Mouse (Mus musculus) retina, postnatal 1 day (tissue): ENCODE data around the gene Gpr39.
"Not testable (repeated sequence)": the region's sequence is repeated elsewhere in the genome, so short reads cannot be mapped to it uniquely, and the experiment has no call there.

Experiments
- DNase-seq: peaks from one replicate; pipeline ENCODE4 v3.0.0-alpha.2; 2012

Gpr39 gene

DNA sequence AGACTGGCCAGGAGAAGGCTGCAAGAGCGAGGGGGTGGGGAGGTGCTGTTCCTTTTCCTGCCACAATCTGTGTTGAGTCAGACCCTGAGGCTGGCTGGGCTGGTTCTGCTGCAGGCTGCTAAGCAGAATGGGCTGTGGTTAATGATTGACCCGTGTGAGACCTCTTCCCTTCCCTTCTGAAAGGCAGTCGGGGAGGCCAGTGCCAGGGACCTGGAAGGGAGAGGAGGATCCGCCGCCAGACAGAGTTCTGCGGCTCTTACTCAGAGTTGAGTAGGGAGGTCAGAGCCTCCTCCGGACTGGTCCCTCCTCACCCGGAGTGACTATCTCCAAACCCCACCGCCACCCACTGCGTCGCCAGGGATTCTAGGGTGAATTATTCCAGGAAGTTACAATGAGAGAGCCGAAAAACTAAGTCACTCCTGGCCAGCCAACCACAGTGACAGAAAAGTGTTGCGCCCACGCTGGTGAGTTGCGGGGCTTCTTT is at the start of gene Gpr39:
Gene Gpr39 (plus strand): TSS at position 206 of the 484 bp plus-strand sequence.
- no peak for DNase-seq

DNA sequence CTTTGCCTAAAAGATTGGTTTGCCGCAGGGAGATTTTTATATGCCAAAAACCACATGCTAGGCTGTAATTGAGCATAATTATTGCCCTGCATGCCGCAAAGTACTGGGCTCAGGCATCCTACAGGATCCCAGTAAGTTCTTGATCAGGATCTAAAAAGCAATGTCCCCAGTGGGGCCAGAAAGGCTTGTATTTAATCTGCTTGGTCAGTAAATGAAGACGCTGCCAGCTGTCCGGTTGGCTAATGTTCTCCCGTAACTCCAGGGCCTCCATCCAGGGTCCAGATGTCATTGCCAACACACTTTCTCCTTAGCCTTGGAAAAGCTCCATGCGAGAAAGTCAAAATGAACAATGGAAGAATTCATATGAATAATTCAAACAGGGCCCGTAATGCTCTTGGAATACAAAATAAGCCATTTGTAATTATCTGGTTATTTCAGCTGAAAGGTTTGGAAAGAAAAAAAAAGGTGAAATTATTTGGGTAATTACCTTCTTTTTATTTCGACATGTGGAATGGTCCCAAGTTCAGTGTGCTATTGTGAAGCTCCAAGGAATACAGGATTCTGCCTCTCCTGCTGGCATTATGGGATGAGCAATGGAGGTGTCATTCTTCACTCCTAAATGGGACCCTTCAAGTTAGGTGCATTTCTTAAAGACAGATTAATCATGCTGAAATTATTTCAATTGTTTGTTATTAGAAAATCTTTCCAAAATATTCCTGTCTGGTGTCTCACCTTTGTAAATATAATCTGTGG is 37.1 kb upstream of the Gpr39 start:
- no peak for DNase-seq

GRCm38 (mm10) chr1:125643643-125644042 is 33.2 kb upstream of the Gpr39 start:
- no peak for DNase-seq

- DNase-seq = not testable (repeated sequence)
Measured at GRCm38 (mm10) chr1:125646816-125647215, 30.0 kb upstream of the Gpr39 start.

- DNase-seq = no peak
Measured at GRCm38 (mm10) chr1:125648011-125648410, 28.8 kb upstream of the Gpr39 start.

GRCm38 (mm10) chr1:125649056-125649455 is 27.7 kb upstream of the Gpr39 start:
- no peak for DNase-seq

- no peak for DNase-seq
Measured at GRCm38 (mm10) chr1:125652836-125653594, 23.8 kb upstream of the Gpr39 start.

GRCm38 (mm10) chr1:125657416-125657815 is 19.4 kb upstream of the Gpr39 start:
- no peak for DNase-seq

DNA sequence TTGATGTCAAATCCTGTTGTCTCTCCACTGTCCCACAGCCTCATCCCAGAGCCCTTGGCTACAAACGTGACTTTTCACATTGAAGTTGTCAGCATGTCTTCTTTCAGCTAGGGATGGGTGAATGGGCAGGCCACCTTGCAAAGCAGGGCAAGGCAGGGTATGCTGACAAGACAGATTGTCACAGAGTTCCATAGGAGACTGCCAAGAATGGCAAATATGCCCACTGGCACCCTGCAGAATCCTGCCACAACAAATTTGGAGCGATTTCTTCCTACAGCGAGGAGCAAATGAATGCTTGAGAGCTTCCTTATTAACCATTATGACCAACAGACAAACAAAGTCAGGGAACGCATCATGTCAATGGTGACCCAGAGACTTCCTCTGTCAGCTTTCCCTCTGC is 16.6 kb upstream of the Gpr39 start:
- DNase-seq = peak; percentile 39

DNA sequence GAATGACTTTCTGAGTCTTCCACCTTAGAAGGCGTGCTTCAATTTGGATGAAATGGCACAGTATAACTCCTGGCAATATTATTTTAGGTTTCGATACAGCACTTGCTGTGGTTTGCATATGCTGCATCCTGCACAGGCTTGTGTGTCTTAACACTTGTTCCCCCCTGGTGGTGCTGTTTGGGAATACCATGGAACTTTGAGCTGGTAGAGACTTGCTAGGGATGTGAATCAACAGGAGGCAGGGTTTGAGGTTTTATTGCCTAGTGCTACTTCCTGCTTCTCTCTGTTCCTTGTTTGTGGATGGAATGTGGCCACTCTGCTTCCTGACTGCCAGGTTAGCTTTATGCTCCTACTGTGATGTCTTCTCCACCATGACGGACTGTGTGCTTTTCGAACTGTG is 15.9 kb upstream of the Gpr39 start:
- DNase-seq = no peak

- no peak for DNase-seq
Measured at GRCm38 (mm10) chr1:125662058-125662457, 14.7 kb upstream of the Gpr39 start.

DNA sequence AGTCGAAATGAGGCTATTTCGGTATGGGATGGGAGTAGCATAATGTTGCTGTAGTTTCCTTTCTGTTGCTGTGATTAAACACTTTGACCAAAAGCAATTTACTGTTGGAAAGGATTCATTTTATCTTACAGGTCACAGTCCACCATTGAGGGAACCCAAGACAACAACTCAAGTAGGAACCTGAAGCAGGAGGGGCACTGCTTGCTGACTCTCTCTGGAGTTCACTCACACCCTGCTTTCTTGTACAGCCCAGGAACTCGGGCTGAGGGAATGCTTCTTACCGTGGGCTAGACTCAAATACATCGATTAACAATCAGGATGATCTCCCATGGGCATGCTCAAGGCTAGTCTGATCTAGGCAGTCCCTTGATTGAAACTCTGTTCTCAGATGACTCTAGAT is 14.1 kb upstream of the Gpr39 start:
- no peak for DNase-seq

DNA sequence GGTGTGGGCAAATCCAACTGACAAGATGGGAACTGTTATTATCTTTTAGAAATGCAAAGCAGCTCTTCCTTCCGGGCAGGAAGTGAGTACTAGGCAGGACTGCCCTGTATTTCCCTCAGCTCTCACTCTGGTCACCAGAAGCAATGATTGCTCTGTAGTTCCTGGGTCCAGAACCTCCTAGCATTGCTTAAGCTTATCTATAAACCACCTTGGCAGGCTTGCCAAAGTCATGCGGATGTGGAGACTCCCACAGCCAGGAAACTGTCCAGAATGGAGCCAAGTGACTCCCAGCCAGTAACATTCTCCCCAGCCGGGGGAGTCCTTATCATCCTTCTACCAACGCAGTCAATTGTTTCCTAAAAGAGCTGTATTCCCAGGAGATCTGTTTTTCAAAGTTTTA is 13.7 kb upstream of the Gpr39 start:
- no peak for DNase-seq

DNA sequence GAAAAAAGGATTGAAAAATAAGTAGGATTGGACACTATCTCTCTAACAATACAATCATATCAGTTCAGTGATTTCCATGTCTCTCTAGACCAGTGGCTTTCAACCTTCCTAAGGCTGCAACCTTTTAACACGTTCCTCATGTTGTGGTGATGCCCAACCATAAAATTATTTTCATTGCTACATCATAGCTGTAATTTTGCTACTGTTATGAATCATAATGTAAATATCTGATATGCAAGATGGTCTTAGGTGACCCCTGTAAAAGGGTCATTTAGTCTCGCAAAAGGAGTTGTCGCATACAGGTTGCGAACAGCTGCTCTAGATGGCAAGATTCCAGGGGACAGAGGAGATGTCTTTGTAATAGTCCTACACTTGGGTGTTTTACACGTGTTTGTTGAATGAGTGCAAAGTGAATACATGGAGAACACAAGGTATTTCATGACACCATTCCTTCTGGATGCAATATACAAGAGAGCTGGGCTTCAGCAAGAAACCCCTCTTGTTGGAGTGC is 11.6 kb upstream of the Gpr39 start:
- DNase-seq = no peak

- DNase-seq = no peak
Measured at GRCm38 (mm10) chr1:125669035-125669434, 7.8 kb upstream of the Gpr39 start.

- DNase-seq = no peak
Measured at GRCm38 (mm10) chr1:125675186-125675585, 1.6 kb upstream of the Gpr39 start.

DNA sequence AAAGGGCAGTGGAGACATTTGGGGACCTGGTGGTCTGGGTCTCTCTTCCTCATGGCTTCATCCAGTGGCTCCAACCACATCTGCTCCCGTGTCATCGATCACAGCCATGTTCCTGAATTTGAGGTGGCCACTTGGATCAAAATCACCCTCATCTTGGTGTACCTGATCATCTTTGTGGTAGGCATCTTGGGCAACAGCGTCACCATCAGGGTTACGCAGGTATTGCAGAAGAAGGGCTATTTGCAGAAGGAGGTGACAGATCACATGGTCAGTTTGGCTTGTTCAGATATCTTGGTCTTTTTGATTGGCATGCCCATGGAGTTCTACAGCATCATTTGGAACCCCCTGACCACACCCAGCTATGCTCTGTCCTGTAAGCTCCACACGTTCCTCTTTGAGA is 491 bp downstream of the Gpr39 start:
- DNase-seq = no peak

DNA sequence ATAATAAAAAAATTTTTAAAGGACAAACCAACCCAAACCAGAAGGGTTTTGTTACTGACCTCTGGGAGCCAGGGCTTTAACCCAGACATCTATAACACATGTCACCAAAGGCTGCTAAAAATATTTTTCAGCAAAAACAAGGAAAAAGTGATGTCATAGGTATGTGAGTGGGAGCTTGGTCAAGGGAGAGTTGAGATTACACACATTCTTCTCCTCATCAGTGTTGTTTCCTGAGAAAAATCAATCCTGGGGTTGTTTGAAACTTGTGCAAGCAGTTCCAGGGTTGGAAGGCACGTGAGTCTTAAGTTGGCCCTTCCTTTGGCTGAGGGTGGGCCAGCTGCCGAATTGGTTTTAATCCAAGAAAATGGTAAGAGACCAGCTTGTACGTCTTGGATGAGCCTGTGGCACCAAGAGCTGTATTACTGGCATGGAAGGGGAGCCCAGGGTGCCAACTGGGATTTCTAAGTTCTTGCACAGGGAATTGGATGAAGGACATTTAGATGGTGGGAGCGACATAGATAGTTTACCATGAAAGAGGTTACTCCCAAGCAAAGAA is 2.8 kb downstream of the Gpr39 start:
- DNase-seq = no peak

- DNase-seq = no peak
Measured at GRCm38 (mm10) chr1:125684423-125684822, 7.6 kb downstream of the Gpr39 start.

DNA sequence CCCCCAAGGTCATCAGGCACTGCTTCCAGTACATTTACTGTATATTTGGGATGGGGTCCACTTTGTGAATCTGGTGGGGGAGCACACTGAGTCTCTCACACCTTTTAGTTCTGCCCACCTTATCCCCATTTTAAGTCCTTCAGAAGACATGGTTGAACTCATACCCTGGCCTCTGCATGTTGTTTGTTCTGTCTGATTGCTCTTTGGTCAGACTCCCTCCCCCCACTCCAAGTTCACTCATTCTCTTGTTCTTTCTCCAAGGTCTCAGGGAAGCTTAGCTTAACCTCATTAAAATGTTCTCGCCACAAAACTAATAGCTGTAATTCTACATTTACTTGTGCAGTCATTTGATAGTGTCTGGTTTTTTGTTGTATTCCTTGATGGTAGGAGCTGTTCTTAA is 8.5 kb downstream of the Gpr39 start:
- DNase-seq = no peak

GRCm38 (mm10) chr1:125687701-125688420 is 11.1 kb downstream of the Gpr39 start:
- no peak for DNase-seq

GRCm38 (mm10) chr1:125693541-125693940 is 16.7 kb downstream of the Gpr39 start:
- no peak for DNase-seq

DNA sequence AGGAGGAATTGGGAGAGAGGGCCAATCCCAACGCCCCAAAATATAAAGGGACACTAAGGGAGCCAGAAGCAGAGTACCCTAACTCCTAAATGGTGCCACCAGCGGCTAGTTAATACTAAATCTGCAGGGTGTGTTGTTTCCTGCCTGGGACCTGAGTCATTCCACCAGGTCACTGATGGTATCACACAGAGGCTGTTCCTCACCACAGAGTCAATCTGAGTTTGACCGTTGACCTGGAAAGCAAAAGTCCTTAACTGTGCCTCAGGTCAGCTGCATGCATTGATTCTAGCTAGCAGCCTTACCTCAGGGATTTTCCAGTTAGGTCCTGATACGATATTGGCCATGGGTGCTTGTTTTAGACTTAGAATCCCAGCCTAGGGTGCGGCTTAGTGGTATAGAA is 17.5 kb downstream of the Gpr39 start:
- DNase-seq = no peak
